Mouse (Mus musculus) urinary bladder, postnatal 25 days (tissue): ENCODE data around the gene Serpine1.
"Not testable (repeated sequence)": the region's sequence is repeated elsewhere in the genome, so short reads cannot be mapped to it uniquely, and the experiment has no call there.

Experiments used
- DNase-seq: peaks from one replicate; pipeline ENCODE4 v3.0.0; 2022; ENCODE audit warnings: low spot score

The Serpine1 gene

GRCm38 (mm10) chr5:137072079-137072960, at the start of gene Serpine1:
Gene Serpine1 (minus strand): TSS chr5:137072268.
- DNase-seq: peak; percentile 67

- no peak for DNase-seq
These were observed 49.2 kb upstream of the Serpine1 start for GRCm38 (mm10) chr5:137121280-137121679.

- DNase-seq: no peak
These were observed 46.8 kb upstream of the Serpine1 start for GRCm38 (mm10) chr5:137118878-137119277.

GRCm38 (mm10) chr5:137117994-137118393, 45.9 kb upstream of the Serpine1 start:
- not testable (repeated sequence) for DNase-seq

GRCm38 (mm10) chr5:137116987-137117386, 44.9 kb upstream of the Serpine1 start:
- DNase-seq: no peak

- DNase-seq: peak; percentile 69
These were observed 44.1 kb upstream of the Serpine1 start, which contains the start of gene Trim56 for GRCm38 (mm10) chr5:137115866-137116847. Gene Trim56 (minus strand): TSS chr5:137116209.

- DNase-seq: no peak
These were observed 43.0 kb upstream of the Serpine1 start for GRCm38 (mm10) chr5:137114891-137115561.

GRCm38 (mm10) chr5:137111542-137112408, 39.7 kb upstream of the Serpine1 start:
- no peak for DNase-seq

- no peak for DNase-seq
These were observed 38.8 kb upstream of the Serpine1 start for GRCm38 (mm10) chr5:137110863-137111262.

GRCm38 (mm10) chr5:137109941-137110593, 38.0 kb upstream of the Serpine1 start:
- no peak for DNase-seq

- no peak for DNase-seq
These were observed 36.0 kb upstream of the Serpine1 start for GRCm38 (mm10) chr5:137108111-137108510.

GRCm38 (mm10) chr5:137107670-137108069, 35.6 kb upstream of the Serpine1 start:
- DNase-seq: no peak

- peak; percentile 82 for DNase-seq
These were observed 35.0 kb upstream of the Serpine1 start for GRCm38 (mm10) chr5:137107024-137107423.

GRCm38 (mm10) chr5:137106434-137106833, 34.4 kb upstream of the Serpine1 start:
- no peak for DNase-seq

GRCm38 (mm10) chr5:137103969-137104368, 31.9 kb upstream of the Serpine1 start:
- DNase-seq: no peak

GRCm38 (mm10) chr5:137102575-137103522, 30.8 kb upstream of the Serpine1 start:
- DNase-seq: peak; percentile 51

- DNase-seq: no peak
These were observed 30.0 kb upstream of the Serpine1 start for GRCm38 (mm10) chr5:137102078-137102477.

- no peak for DNase-seq
These were observed 28.6 kb upstream of the Serpine1 start for GRCm38 (mm10) chr5:137100660-137101059.

GRCm38 (mm10) chr5:137098418-137098817, 26.4 kb upstream of the Serpine1 start:
- DNase-seq: no peak
